Mouse (Mus musculus) G1E-ER4 (cell line): Measurements from ENCODE around the gene 1700001L19Rik. TPM values are rescaled to one million over a fixed set of nuclear protein-coding genes. Genes with fewer than 3 reads are reported as not detected.

Experiments
- GATA1 ChIP-seq: IDR thresholded peaks from one replicate; pipeline ENCODE4 v1.8.0; 2012; ENCODE audit warnings: low read length, inconsistent platforms
- polyA plus RNA-seq: library from polyadenylated mRNA; stranded (reverse); fragments of >175 nt; gene quantifications from 2 replicates; pipeline ENCODE4 v1.2.3, GENCODE M21; 2012

1700001L19Rik gene
- polyA plus RNA-seq: not detected in 2 replicates

DNA sequence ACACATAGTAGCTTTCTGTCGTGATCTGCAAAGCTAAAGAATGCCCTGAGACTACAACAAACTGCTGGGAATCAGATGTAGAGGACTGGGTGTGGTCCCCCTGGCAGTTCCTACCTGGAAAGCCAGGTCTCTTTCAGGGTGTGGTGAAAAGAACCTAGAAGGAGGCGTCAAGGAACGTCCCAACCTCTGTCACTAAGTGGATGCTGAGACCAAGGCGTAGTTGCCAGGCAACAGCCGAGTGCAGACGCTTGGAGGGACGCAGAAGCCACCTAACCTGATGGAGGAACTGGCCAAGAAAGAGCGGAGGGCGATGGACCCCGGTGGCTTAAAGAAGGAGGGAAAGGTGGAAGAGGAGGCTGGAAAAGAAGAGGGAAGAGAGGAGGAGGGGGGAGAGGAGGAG, at the start of gene 1700001L19Rik:
1700001L19Rik (plus strand) TSS at position 223 of the 400 bp plus-strand sequence.
- no peak for TF ChIP-seq GATA1

DNA sequence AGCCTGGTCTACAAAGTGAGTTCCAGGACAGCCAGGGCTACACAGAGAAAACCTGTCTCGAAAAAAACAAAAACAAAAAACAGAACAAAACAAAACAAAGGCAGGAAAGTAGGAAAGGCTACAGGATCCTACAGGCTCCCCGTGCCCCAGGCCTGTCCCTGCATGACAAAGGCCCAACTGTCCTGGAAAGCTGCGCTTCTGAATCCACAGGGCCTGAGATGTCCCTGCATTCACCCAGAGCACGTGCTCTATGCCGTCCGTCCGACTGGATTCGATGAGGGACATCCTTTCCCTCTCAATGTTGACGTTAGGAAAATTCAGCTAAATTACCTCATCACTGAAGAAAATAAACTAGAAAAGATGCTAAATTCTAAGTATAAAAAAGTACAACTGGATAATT, 29.1 kb upstream of the 1700001L19Rik start:
- no peak for TF ChIP-seq GATA1

DNA sequence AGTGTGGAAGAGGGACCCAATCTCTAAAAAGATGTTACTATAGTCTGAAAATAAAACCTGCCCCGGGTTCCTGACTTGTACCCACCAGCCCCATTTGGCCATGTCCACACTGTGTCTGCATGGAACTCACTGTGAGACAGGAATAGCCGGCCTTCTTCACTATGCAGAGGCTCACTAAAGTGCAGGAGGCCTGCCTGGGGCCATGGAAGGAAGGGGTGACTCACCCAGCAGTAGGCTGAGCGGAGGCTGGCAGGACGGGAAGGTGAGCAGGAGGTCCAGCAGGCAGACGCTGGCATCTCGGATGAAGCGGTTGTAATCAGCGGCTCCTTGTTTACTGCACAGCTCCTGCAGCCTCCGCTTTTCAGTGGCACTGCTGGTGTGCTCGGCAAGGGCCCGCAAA, 28.7 kb upstream of the 1700001L19Rik start:
- TF ChIP-seq GATA1: no peak

DNA sequence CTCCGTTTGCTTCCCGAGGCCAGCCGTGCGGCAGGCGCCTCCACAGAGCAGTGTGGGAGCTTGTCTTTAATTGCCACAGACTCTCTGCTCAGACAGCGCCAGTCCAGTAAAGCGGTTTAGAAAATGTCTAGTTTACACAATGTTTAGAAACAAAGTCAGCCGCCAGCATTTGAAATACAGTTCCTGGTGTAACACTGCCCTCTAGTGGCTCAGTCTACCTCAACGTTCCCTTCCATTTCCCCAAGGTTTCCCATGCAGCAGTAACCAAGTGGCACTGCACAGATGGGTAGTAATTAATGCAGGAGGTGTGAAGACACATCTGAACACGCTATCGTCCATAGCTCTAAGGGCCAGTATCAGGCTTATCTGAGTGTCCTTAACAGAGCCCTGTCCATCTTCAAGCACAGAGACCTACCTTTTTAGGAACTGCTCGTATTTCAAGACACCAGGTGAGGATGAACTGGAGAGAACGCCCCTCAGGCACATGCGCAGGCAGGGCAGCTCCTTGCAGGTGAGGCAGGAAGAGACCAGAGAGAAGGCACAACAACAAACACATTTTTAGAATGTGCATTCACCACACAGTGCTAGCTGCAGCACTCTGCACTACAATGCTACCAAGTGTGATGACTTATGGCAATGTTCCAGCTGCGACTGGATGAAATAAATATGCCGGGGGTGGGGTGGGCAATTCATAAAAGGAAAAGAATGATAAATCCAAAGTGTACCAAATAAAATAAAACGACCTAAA, 27.5 kb upstream of the 1700001L19Rik start:
- no peak for TF ChIP-seq GATA1

DNA sequence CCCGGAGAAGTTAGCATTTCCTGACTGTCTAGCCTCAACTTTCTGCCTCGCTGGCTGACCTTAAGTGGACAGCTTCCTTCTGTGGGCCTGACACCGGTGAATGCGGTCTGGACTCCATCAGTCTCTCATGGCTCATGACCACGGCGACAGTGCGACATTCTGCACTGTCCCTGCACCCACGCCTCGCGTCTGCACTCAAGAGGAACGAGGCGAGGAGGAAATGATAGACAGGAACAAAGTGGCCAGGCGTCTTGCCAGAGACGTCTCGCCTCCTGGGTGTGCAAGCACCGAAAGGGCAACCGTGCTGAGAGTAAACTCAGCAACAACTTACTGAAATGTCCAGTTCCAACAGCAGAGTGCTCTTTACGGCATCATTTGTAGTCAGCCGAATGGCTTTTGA, 25.0 kb upstream of the 1700001L19Rik start:
- TF ChIP-seq GATA1: no peak

DNA sequence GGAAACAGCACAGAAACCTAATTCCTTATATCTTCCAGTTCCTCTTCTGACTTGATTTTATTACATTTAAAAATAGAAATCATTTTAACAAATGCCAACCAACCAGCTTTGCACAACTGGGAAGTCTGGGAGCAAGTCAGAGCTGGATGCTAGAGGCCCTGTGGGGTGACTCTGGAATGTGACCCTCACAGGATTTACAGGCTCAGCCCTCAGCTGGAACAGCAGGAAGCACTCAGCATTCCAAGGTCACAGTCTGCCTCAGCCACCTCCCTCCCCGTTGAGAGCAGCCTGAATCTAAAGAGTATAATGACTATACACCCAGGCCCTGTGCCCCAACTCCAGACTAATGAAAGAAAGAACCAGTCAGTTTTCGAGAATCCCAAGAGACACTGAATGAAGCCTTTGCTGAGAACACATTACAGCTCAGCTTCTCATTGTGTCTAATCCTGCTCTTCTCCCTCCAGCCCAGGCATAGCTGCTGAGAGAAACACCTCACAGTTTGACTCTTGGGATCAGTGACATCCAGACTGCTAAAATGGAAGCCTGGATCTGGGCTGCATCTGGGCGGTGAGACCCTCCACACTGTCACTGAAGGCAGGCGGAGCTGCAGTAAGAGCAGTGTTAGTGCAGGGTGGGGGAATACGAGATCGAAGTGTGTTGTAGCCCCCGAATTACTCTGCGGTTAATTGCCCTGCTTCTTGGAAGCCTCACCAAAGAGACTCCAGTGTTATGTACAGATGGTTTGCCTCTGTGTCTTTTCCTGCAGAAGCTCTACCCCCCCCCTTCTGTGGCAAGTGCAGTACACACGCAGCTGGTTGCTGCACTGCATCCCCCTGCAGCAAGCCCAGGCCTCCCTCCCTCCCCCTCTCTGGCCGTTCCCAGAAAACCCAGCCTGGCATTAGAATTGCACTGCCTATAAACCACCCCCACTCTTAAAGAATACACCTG, 24.0 kb upstream of the 1700001L19Rik start:
- TF ChIP-seq GATA1: no peak

DNA sequence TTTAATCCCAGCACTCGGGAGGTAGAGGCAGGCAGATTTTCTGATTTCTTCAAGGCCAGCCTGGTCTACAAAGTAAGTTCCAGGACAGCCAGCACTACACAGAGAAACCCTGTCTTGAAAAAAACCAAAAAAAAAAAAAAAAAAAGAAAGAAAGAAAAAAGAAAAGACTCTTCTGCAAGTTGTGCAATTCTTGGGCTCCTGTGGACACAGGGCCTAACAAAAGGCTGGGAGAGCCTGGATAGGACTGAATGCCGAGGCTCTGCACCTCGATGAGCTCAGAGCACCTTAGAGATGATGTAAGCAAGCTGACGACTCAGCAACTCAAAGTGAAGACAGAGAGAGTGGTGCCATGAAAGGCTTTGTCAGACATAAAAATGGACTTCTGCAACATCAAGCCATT, 22.8 kb upstream of the 1700001L19Rik start:
- no peak for TF ChIP-seq GATA1

DNA sequence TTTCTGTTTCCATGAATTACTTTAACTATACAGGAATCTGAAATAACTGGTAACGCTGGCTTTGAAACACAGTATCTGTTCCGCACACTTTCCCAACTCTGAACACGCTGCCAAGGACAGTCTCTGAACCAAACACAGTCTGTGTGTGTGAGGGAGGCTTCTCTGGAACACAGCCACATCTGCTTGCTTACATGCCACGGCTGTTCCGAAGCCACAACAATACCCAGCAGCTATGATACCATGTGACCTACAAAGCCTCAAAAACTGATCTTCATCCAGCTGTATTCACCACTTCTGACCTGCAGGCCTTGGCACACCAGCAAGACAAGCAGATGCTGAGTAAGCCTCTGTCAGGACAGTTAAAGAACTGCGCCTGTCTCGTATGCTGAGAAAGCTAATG, 19.3 kb upstream of the 1700001L19Rik start:
- no peak for TF ChIP-seq GATA1

DNA sequence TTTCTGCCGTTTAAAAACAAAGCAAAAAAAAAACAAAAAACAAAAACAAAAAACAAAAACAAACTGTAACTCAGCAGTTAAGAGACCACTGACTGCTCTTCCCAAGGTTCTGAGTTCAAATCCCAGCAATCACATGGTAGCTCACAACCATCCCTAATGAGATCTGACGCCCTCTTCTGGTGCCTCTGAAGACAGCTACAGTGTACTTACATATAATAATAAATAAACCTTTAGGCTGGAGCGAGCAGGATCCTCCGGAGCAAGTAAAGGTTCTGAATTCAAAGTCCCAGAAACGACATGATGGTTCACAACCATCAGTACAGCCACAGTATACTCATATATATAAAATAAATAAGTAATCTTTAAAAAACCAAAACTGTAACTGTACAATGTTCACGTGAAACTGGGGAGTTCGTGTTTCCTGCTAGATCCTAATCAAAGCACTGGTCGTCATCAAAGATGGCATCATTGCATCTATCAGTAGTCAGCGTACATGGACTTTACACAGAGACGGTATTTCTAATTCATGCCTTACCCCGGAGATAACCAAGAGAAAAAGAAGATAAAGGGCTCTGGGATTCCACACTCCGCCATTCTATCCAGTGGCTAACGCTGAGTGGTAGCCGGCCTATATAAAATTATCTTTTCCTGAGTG, 16.0 kb upstream of the 1700001L19Rik start:
- TF ChIP-seq GATA1: no peak

DNA sequence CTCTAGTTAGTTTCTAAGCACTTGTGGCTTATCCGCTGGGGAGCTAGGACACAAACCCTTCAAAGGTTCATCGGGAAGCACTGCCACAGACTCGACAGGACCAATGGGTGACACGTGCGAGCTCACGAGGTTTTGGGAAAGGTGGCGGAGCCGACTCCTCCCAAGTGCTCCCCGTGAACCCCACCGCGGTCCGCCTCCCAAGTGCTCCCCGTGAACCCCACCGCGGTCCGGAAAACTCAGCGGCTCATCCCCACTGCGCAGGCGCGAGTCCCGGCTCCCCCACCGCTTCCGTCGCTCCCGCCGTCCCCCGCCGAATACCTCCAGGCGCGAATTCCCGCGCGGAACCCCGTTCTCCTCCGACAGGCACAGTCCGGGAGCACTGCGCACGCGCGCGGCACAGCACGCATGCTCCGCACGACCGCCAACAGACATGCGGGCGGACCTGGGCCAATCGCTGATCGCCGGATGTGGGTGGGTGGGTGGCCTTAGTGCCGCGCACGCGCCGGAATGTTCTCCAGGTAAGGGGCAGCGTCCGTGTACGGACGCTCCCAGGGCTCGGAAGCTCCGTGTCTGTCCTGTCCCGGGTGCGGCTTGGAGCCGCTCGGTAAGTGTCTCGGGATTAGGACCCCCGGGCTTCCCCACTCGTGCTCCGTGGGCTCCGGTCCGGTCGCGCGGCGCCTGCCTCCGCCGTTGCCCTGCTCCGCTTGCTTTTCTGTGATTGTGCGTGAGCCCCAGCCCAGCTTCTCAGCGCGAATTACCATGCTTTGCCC, 15.3 kb upstream of the 1700001L19Rik start, which contains the start of the genes Mtrr and Fastkd3:
Mtrr (minus strand) TSS at position 403 of the 770 bp plus-strand sequence.
Fastkd3 (plus strand) TSS at position 488 of the 770 bp plus-strand sequence.
- no peak for TF ChIP-seq GATA1

DNA sequence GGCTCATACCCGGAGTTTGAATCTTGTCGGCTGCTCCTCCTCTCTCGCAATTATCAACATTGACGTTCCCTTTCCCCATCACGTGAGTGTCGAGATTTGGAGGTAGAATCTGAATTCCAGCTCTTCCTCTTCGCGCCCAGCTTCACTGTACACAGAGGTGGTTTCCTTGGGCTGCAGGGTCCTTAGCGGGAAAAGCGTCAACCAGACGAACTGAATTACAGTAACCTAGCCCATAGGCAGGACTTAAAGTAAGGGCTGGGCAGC, 14.8 kb upstream of the 1700001L19Rik start:
- no peak for TF ChIP-seq GATA1

DNA sequence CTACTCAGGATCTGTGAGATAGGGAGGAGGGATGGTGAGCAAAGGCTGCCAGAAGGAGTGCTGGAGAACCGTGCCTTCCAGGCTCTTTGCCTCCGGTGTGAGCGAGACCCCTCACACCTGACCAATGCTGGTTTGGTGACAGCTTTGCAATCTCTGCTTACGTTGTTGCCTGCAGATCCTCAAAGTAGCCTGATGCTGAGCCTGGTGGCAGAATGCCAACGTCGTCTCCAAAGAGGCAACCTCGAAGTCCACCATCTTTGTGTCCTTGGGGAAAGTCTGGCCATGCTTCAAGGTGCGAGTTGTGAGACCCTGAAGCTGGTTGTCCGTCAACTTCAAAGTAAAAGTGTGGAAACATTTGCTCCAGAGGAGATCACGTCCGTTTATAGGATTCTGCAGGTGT, 13.3 kb upstream of the 1700001L19Rik start:
- TF ChIP-seq GATA1: no peak

DNA sequence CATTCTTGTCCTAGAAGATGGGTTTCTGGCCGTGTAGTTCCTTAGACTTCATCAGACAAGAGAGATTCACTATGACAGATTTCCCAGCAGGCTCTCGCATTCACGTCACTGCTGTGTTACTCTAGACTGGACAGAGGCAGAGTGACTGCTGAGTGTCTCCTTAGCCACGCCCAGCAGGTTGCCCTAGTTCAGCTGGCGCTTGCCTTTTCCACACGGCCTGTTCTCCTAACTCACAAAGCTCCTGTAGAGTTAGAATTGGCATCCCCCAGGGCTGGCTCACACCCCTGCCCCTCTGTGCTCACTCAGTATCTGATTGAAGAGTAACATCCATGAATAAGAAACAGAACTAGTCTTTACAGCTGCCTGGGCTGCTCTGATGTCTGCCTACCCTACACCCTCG, 11.8 kb upstream of the 1700001L19Rik start:
- TF ChIP-seq GATA1: no peak

DNA sequence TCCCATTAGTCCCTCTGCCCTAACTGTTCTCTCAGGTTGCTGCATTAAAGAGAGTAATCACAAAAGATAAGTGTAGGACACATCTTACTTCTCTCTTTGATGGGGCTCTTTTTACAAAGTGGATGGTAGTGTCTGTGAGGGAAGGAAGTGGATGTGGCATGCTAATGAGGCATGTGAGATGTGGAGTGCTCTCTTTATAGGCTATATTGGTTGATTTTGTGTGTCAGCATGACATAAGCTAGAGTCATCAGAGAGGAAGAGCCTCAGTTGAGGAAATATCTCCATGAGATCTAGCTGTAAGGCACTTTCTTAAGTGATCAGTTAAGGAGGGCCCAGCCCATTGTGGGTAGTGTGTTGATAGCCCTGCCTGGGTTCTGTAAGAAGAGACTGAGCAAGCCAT, 8.9 kb upstream of the 1700001L19Rik start:
- no peak for TF ChIP-seq GATA1

DNA sequence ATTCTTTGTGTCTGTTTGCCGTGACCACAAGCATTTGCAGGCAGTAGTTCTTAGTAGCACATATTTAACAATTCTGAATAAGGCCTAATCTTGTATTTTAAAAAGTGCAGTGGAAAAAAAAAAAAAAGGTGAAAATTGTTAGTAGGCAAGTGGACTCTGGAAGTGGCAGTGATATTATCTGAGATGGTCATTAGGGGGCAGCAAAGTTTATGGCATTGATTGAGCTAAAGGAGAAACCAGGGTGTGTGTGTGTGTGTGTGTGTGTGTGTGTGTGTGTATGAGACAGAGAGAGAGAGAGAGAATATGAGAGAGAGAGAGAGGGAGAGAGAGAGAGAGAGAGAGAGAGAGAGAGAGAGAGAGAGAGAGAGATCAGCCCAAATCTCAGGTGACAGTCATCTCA, 3.4 kb upstream of the 1700001L19Rik start:
- TF ChIP-seq GATA1: no peak
